Mouse (Mus musculus): Measurements from ENCODE around the gene Lgr4.

The Lgr4 gene

DNA sequence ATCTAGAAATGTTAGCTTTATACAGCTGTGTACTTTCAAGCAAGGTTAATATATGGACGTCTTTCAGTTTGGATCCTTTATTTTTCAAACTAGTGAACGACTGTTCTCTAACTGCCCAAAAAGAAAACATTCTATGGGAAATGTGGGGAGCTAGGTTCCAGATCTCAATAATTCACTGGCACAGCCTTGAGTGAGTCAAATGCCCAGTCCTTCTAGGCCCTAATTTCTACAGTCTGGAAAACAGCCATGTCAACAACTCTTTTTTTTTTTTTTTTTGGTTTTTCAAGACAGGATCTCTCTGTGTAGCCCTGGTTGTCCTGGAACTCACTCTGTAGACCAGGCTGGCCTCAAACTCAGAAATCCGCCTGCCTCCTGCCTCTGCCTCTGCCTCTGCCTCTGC is 4.9 kb downstream of the Lgr4 start:
- no peak for DNase-seq (ENCODE audit: low spot score)

DNA sequence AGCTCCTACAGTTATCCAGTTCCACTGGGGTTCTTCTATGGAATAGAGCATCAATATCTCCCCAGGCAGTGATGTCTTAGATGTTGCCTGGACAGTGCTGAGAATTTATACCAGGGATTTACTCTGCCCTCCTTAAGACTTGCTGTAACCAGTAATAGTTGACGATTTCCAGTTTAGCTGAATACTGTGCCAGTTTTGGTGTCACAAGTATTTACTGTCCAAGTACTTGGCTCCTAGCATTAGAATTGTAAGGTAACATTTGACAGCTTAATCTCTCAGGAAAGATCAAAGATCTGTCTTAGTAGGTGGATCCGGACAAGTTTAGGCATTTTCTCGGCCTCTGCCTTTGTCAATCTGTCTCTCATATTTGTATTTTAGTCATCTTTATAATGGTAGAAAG is 5.6 kb downstream of the Lgr4 start:
- no peak for DNase-seq (ENCODE audit: low spot score)

DNA sequence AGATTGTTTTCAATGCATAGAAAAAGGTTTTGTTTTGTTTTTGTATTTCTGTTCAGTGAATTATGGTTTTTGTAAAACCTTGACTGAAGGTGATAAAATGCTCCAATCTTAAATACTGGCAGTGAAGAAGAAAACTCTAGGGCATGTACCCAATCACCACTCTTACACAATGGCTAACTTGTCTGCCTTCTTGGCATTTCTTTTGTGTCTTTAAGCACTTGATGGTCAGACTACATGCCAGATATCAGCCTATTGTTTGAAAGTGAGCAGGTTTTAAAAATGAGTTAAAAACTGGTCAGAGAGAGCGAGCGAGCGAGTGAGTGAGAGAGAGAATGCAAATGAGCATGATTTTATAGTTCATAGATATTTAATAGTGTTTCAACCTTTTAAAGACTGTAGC is 6.5 kb downstream of the Lgr4 start:
- no peak for DNase-seq (ENCODE audit: low spot score)

DNA sequence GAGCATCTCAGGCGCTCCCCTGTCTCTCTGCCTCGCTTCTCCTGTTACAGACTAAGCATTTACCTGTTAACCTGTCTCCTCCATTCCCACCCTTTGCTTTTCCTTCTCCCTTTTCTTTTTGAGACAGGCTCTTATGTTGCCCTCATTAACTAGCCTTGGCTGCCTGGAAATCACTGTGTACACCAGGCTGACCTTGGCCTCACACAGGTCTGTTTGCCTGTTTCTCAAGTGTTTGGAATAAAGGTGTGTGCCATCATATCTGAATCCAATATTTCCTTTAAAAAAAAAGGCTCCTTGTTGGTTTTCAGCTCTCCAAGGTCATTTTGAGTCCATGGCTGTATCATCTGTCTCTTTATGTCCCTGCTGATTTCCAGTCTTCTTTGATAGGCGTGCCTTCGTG is 9.5 kb downstream of the Lgr4 start:
- DNase-seq (ENCODE audit: low spot score): no peak

DNA sequence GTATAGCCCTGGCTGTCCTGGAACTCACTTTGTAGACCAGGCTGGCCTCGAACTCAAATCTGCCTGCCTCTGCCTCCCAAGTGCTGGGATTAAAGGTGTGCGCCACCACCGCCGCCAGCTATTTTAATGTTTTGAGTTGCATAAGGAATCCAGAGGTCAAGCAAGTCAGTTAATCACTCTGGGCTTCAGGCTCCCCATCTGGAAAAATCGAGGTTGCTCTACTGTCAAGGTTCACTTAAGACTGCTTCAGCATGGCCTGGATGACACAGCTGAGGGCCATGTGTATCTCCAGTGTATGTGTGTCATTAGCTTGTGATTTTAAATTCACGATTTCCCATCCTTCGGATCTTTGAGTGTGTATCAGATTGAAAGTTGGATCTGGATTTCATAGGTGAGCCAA is 10.0 kb downstream of the Lgr4 start:
- no peak for DNase-seq (ENCODE audit: low spot score)

DNA sequence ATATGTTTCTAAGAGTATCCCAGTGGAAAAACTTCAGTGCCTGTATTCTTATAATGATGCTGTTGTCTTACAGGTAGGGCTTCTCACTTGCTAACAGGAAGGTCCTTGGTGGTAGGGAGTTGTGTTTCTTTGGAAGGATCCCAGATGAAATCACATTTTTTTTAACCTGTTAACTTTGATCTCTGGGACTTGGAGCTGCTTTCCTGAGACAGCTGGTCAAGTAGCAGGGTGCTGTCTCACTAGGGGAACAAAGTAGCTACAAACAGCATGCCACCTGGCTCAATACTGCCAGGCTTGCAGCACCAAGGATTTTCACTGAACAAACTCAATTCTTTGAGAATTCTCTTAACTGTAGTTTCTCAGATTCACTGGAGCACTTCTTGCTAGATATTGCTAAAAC is 10.4 kb downstream of the Lgr4 start:
- DNase-seq (ENCODE audit: low spot score): no peak

DNA sequence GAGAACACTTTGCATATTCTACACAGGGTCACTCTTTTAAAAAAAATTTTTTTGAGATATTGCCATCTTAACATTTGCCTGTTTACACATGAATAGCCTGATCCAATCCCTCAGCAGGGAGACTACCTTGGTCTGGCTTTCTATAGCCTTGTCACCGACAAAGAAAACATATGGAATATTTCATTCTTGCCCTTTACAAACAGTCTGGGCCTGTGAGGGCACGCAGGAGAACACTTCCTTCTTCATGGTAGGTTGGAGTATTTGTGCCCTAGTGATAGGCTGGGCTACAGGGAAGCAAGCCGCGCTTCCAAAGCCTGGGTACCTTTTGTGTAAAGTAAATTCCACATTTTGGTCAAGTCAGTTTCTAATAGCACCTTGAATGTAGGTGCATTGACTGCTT is 11.3 kb downstream of the Lgr4 start:
- DNase-seq (ENCODE audit: low spot score): no peak

DNA sequence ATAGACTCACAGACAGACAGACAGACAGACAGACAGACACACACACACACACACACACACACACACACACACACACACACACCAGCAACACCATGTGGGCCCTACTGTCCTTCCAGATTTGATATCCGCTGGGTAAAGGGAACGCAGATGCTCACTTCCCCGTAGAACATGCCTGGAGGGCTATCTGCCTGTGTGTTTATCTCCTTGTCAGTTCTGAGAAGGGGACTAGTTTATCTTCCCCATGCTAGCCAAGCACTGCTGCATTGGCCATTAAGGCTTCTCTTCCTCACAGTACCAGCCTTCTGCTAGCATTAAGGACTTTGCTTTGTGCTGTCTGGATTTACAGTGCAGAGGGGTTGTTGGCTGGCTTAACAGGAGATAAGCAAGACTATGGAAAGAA is 11.8 kb downstream of the Lgr4 start:
- DNase-seq (ENCODE audit: low spot score): no peak

DNA sequence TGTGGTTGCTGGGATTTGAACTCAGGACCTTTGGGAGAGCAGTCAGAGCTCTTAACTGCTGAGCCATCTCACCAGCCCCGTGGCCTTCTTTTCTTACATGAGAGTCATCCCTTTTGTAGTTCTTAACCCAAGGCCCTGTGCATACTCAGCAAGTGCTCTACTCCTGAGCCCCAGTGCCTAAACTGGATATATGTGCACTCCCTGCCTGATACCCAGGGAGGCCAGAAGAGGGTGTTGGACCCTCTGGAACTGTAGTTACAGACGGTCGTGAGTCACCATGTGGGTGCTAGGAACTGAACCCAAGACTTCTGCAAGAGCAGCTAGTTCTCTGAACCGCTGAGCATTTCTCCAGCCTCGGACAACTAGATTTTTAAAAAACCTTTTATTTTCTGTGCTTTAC is 12.9 kb downstream of the Lgr4 start:
- DNase-seq (ENCODE audit: low spot score): no peak

DNA sequence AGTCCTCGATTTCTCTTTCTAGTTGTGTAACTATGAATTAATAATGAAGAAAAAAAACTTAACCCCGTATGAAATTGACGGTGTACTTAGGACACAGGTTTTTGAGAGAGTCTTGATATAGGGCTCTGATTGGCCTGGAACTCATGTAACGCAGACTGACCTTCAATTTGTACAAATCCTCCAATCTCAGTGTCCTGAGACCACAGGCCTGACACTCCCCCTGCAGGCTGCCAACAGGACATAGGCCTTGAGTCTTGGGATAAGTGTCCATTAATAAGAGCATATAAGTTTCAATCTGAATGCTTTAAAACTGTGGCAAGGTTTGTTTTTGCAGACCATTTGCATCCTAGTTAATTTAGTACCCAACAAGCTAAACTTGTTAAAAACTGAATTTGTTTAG is 13.3 kb downstream of the Lgr4 start:
- DNase-seq (ENCODE audit: low spot score): no peak

DNA sequence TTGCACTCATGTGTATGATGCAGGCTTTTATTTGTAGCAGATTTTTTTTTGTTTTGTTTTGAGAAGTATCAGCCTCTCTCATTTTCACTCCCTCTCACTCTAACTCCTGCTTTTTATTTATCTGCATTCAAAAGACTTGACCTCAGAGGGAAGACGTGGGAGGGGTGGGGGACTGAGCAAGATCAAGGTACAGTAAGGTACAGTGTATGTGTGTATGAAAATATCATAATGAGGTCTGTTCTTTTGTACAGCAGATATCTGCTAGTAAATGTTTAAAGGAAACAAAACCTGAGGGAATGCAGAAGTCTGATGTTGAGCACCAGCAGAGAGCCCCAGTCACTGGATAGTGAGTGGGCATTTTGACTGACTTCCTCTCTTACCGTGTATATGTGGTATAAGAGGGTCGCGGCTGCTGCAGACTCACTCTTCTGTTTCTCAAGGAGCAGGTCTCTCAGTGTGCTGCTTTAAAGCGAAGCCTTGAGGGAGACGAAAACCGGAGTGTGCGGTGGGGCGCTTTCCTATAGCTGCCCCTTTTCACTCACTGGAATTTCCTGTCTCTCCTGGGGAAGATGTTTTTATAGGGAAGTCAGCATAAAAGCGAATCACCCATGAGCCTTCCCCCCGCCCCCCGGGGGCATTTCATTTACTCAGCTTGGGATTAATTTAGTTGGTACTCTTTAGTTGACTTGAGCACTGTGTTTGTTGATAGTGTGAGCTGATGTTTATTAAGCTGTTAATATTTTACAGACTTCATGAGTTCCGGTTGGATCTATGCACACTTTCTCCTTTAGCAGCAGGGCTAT is 14.7 kb downstream of the Lgr4 start:
- DNase-seq (ENCODE audit: low spot score): no peak

DNA sequence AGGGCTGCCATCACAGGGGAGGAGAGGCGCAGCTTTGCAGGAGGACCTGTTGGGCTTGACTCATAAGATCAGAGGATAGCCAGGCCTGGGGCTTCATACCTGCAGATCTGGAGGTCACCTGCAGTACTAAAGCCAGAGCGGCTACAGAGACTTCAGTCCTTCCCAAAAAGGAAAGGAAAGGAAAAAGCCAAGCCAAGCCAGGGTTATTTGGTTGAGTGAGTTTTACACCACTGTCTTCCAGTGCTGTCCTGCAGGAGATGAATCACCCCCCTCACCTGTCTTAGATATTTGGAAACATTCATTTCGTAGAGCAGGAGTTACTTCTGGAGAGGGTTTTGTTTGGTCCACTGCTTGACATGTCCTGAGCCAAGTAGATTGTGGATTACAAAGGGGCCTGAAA is 15.7 kb downstream of the Lgr4 start:
- no peak for DNase-seq (ENCODE audit: low spot score)

DNA sequence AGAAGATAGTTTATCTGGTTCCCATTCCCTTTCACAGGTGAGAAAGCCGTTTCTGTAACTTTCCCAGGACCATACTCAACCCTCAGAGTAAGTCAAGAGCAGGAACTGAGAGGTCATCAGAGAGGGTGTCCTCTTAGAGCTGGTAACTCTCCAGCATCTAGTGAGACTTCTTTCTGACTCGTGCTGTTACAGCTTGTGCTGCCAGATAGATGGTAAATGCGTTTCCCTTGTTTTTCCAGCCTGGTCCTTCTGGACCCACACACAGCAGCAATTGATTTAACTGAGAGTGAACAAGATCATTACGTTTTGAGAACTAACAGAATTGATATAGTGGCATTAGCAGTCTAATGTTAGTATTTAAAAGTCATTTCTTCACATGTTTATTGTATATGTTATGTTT is 16.6 kb downstream of the Lgr4 start:
- no peak for DNase-seq (ENCODE audit: low spot score)

DNA sequence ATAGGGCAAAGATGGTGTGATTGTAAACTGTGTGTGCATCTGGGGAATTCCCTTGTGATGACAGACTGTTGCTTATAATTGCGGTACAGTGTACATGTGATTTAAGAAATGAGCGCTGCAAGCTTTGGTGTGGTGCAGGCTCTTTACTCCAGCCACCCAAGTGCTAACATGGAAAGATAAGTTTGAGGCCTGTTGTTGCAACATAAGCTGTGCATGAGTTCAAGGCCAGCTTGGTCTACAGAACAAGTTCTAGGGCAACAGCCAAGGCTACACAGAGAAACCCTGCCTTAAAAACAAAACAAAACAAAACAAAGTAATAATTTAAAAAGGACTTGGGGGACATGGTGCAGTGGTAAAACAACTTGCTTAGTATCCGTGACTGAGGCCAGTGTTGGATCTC is 17.7 kb downstream of the Lgr4 start:
- no peak for DNase-seq (ENCODE audit: low spot score)

DNA sequence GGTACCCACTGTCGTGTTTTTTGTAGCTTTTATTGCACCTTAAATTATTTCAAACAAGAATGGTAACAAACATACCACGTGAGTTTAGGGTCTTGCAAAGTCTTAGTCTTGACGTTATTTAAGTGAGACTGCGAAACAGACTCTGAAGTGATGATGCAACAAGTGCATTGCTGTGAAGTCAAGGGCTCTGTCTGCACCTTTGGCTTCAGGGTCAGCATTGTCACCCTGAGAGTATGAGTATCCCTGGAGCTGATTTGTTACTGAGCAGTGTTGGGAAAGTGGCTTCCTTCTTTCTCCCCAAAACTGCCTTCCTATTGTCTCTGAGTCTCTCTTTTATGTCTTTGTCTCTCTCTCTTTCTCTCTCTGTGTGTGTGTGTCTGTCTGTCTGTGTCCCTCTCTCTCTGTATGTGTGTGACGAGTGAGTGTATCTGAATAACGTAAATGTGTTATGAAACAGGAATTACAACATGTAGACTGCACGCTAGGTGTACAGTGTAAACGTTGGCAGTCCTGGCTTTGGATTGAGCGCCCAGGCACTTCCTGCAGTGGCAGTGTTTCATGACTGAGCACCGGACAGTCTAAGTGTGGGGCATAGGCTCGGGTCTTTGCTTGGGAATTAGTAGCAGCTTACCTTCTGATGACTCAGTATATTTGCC is 18.4 kb downstream of the Lgr4 start:
- no peak for DNase-seq (ENCODE audit: low spot score)

DNA sequence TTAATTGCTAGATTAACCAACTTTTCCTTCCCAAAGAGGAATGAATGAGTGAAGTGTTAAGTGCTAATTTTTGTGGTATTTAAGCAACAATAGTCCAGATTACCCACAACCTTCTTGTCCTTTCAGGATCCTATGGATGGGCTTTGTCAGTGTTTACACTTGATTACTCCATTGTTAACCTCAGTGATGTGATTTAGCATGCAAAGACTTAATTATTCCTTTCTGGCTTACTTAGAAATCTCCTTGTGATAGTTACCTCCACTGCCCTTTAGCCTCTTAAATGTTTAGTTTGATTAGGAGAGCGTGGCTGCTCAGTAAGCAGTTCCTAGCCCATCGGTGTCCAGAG is 18.9 kb downstream of the Lgr4 start:
- DNase-seq (ENCODE audit: low spot score): no peak

DNA sequence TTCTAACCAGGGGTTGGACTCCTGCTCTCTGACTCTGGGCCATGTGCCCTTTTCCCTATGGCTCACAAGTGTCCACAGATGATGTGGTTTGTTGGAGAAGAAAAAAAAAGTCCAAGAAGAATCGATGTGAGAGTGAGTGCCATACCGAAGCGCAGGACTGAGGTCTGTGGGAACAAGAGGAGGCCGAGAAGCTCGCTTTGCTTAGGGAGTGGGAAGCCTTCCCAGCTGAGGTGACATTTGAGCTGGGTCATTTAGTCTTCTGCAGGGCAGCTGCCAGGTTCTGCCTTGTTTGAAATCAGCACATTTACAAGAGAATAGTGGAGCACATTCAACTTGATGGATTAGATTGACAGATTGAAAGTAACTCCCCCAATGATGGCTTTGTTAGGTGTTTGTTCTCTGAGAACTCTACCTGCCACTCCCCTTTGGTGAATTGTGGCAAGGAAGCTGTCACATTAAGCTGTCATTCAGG is 24.6 kb downstream of the Lgr4 start:
- no peak for DNase-seq (ENCODE audit: low spot score)

DNA sequence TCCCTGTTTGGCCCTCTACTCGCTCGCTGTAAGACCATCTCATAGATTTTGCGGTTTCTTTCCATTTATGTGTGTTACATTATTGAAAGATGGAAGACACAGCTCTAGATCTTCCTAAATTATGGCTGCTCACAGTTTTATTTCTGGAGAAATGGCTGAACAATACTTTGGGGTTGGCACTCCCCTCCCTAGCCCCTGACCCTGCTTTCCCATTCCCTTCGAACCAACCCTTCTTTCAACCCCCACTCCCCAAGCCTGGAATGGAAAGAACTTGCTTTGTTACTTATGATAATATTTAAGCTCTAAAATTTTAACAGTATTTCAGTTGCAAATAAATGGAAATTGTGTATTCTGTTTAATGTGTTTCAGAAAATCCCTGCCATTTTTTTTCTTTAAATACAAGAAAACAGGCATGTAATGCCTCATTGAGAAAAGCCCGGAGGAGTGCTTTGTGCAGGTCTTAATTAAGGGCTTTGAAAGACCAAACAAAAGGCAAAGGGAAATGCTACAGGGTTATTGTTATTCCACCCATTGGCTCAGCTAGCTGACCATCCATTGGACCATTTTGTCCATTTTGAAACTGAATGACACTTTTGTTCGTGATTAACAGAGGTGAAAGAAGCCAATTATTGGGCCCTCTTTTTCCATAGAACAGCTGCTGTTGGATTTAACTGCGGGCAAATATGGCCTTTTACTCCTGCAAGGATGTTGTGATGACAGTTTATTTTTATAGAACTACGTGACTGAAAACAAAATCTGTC is 25.5 kb downstream of the Lgr4 start:
- DNase-seq (ENCODE audit: low spot score): no peak

DNA sequence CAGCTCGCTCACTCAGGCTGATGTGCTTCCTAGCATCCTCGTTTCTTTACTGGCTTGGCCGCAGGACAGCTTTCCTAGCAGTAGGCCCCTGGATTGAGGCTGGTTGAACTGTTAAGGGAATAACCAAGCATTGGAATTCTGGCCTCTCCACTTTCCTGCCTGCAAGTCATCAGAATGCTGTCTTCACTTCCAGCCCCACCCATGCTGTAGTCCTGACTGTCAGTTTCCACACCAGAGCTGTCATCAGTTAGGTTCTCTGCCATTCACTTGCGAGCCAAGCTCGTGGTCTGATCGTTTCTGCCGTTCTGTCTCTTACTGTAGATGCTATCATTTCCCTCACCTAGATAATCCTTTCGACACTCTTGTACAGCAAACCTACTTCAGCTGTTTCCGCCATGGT is 27.5 kb downstream of the Lgr4 start:
- no peak for DNase-seq (ENCODE audit: low spot score)

DNA sequence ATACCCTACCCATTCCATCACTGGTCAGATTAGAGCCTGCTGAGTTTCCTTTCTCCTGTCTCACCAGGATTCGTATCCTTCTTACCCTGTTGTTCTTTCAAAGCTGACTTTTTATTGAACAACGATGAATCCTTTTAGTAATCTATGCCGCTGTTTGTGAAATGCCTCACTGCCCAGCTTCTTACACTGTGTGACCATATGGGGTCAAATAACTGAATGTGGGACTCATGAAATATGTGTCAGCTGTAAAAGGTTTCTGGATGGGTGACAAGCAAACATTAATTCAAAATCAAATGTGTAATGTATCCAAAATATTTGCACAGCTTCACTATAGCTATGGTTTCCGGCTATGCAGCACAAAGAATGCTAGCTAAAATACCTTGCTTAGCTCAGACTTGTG is 28.1 kb downstream of the Lgr4 start:
- DNase-seq (ENCODE audit: low spot score): no peak

DNA sequence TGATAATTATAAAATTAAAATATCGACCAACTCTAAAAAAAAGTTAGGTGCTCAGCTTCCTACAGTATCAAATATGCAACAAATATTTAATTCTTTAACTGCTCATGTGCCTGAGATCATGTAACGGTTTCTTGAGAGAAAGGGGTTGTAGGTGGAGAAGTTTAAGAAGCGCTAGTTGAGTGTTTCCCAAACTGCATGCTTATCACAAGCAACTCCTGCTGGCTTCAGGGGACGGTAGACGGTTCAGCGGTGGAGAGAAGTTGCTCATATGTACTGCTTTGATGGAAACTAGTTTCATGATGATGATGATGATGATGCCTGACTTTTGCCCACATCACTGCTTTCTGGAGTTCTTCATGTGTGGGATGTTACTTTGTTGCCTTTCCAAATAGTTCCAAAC is 29.0 kb downstream of the Lgr4 start:
- no peak for DNase-seq (ENCODE audit: low spot score)

DNA sequence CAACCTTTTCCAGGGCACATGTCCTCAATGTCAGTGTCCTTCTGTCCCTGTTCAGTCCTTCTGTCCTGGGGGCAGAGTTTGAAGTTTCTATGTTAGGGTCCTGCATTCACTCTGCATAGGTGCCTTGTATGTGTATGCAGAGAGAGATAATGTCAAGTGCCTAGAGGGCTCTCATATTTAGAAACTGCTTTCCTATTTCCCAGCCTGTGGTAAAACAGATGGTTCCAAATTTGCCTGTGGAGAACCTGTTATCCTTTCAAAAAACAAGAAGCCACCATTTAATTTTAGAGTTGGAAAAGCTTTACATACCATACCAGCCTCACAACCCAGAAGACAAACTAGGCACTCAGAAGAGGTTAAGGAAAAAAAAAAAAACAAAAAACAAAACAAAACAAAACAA is 32.1 kb downstream of the Lgr4 start:
- no peak for DNase-seq (ENCODE audit: low spot score)

DNA sequence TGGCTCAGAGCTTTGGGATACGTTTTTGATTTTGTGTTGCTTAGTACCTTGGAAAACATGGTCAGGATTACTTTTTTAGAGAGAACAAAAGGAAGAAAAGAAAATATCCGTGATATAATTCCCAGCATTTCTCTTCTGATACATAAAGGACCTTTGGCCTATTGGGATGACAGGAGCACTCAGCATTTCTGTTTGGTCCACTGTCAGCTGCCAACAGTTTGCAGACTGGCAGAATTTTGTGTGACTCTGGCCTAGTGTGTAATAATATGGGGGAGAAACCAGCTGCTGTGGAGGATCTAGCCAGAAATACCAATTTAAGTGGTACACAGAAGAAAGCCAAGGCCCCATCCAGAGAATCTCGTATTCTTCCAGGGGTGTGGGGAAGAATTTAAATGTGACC is 32.9 kb downstream of the Lgr4 start:
- DNase-seq (ENCODE audit: low spot score): no peak
